ENCODE assay signal across 23 mouse cellular contexts in genomic region chr1:57351941-57352340, GRCm38 (mm10). TPM values are rescaled to one million over a fixed set of nuclear protein-coding genes. Genes with fewer than 3 reads are reported as not detected.
A peak's percentile ranks its signal among the peaks of the same experiment; 100 is the strongest.
DNase-seq lines count a peak whose midpoint lies in the region; ATAC-seq lines count a peak whose summit lies in the region.
"Had no signal": no experiment of that assay in that cellular context is flagged by ENCODE, and none has a peak within 500 bp of the region (broad histone marks: within the 10 kb centered on the region; RNA-seq: fewer than 3 reads in every experiment).

No protein-coding gene starts in this region.

- peak; percentile 11 to 37 for DNase-seq in kidney, postnatal 25 days
- DNase-seq in ES-CJ7 (ENCODE audit: low read depth, low spot score), result peak; percentile 76
- DNase-seq in ZHBTc4 (ENCODE audit: low read depth, low spot score), result peak; percentile 75
- no peak for DNase-seq in lung, postnatal 10 days
- DNase-seq: adrenal gland, adult 2 months; adrenal gland, postnatal 10 days; adrenal gland, postnatal 25 days; cerebellum, adult 11 months; cerebellum, adult 18-20 months; cerebellum, adult 8-10 months; cerebellum, adult 9-11 months; cerebellum, postnatal 14 days; cerebellum, postnatal 36 days; embryo, embryonic 11 days; forebrain, postnatal 0 days had no signal

- no peak overlapping the region for H3K9ac ChIP-seq in kidney, embryonic 15.5 days
- H3K9ac ChIP-seq: embryonic facial prominence, embryonic 13.5 days; embryonic facial prominence, embryonic 15.5 days; forebrain, embryonic 13.5 days; forebrain, embryonic 15.5 days; forebrain, postnatal 0 days had no signal

- no peaks in the 10 kb centered on the region for H3K4me1 ChIP-seq in kidney, embryonic 15.5 days
- H3K4me1 ChIP-seq: embryonic facial prominence, embryonic 13.5 days; embryonic facial prominence, embryonic 15.5 days; forebrain, embryonic 13.5 days; forebrain, embryonic 15.5 days had no signal

- H3K27ac ChIP-seq in kidney, embryonic 15.5 days, result no peak overlapping the region
- H3K27ac ChIP-seq: embryonic facial prominence, embryonic 13.5 days; embryonic facial prominence, embryonic 15.5 days; forebrain, embryonic 13.5 days; forebrain, embryonic 15.5 days had no signal

- 50% methylated on average over 1 of the region's 1 CpGs for WGBS in kidney, embryonic 15.5 days

- no peaks in the 10 kb centered on the region for H3K36me3 ChIP-seq in kidney, embryonic 15.5 days
- H3K36me3 ChIP-seq: embryonic facial prominence, embryonic 13.5 days; embryonic facial prominence, embryonic 15.5 days; forebrain, embryonic 15.5 days had no signal

- no peak for ATAC-seq in kidney, embryonic 15.5 days (replicated peaks; ENCODE audit: low FRiP score)
- ATAC-seq: forebrain, embryonic 13.5 days; forebrain, embryonic 15.5 days; forebrain, postnatal 0 days; Patski had no signal

- no peak overlapping the region for H3K4me3 ChIP-seq in kidney, embryonic 15.5 days (replicated peaks)
- H3K4me3 ChIP-seq: embryonic facial prominence, embryonic 13.5 days; embryonic facial prominence, embryonic 15.5 days; erythroblast, embryonic 14.5 days; forebrain, embryonic 13.5 days; forebrain, embryonic 15.5 days had no signal

- H3K4me2 ChIP-seq in kidney, embryonic 15.5 days, result no peak overlapping the region
- H3K4me2 ChIP-seq: embryonic facial prominence, embryonic 13.5 days; embryonic facial prominence, embryonic 15.5 days; forebrain, embryonic 13.5 days; forebrain, embryonic 15.5 days had no signal

- no peaks in the 10 kb centered on the region for H3K27me3 ChIP-seq in kidney, embryonic 15.5 days
- H3K27me3 ChIP-seq: embryonic facial prominence, embryonic 13.5 days; embryonic facial prominence, embryonic 15.5 days; forebrain, embryonic 13.5 days; forebrain, embryonic 15.5 days had no signal

- H3K9me3 ChIP-seq in kidney, embryonic 15.5 days (replicated peaks), result no peaks in the 10 kb centered on the region
- H3K9me3 ChIP-seq: embryonic facial prominence, embryonic 13.5 days; embryonic facial prominence, embryonic 15.5 days; forebrain, embryonic 13.5 days; forebrain, embryonic 15.5 days; G1E had no signal

RNA-seq across cellular contexts. Expression of gene 1700066M21Rik, which starts 25.5 kb away (rescaled TPM):
- 12.9 and 13.7 TPM in 2 replicates for polyA plus RNA-seq in kidney, embryonic 15.5 days (2015; fragmentation: Nextera tagmentation; extraction: Ambion mirVana)

RNA-seq across cellular contexts. Expression of gene Maip1, which starts 54.2 kb away (rescaled TPM):
- 20.4 and 21.8 TPM in 2 replicates for polyA plus RNA-seq in kidney, embryonic 15.5 days (2015; fragmentation: Nextera tagmentation; extraction: Ambion mirVana)

RNA-seq across cellular contexts. Expression of gene Tyw5, which starts 55.0 kb away (rescaled TPM):
- 30.5 and 34.4 TPM in 2 replicates for polyA plus RNA-seq in kidney, embryonic 15.5 days (2015; fragmentation: Nextera tagmentation; extraction: Ambion mirVana)
